Mouse (Mus musculus) large intestine, adult 2 months (tissue): ENCODE results near the gene Wdr54. TPM values are rescaled to one million over a fixed set of nuclear protein-coding genes. Genes with fewer than 3 reads are reported as not detected.
A peak's percentile ranks its signal among the peaks of the same experiment; 100 is the strongest.

Source experiments
- DNase-seq: peaks from one replicate; pipeline ENCODE4 v3.0.0-alpha.2; 2012; ENCODE audit warnings: low read depth, low spot score
- WGBS: fragments of 180-500 bp; shearing (Covaris S2); methylation state at CpG from one replicate; pipeline ENCODE4 v1.1.7; 2018; 5-methylcytosine and 5-hydroxymethylcytosine counted together
- polyA plus RNA-seq: library from polyadenylated mRNA; depleted of rRNA; stranded (reverse); fragments of >200 nt; gene quantifications from 2 replicates; pipeline ENCODE4 v1.2.3, GENCODE M21; 2012; rRNA removed

The Wdr54 gene
- polyA plus RNA-seq, 1 experiment, result 1.8 TPM

DNA sequence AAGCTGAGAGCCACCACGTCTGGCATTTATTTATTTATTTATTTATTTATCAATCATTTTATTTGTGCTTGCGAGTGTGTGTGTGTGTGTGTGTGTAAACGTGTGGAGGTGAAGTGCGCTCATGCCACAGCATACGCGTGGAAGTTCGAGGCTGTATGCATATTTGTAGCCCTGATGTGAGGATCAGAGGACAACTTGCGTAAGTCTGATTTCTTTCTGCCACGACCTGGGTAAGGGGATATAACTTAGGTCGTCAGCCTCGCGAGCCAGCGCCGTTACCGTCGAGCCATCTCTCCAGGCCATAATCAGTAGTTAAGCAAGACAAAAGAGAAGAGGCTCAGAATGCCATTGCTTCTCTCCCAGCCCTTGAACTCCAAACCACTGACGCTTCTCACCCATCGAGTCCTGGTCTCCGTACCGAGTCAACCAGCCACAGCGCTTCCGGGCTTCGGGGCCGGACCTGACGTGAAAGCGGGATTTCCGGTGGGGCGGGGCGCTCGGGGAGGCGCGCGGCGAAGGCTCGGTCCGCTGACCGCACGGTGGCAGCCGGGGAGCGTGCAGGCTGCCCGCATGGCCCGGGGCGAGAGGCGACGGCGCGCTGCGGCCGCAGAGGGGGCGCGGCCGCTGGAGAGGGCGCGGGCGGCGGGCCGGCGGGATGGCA lies 41.1 kb downstream of the Wdr54 start, which contains the start of gene Mogs:
Gene Mogs (plus strand): TSS at position 486 of the 661 bp plus-strand sequence.
- no peak for DNase-seq
- under 1% methylated on average over 57 of the region's 58 CpGs for WGBS

DNA sequence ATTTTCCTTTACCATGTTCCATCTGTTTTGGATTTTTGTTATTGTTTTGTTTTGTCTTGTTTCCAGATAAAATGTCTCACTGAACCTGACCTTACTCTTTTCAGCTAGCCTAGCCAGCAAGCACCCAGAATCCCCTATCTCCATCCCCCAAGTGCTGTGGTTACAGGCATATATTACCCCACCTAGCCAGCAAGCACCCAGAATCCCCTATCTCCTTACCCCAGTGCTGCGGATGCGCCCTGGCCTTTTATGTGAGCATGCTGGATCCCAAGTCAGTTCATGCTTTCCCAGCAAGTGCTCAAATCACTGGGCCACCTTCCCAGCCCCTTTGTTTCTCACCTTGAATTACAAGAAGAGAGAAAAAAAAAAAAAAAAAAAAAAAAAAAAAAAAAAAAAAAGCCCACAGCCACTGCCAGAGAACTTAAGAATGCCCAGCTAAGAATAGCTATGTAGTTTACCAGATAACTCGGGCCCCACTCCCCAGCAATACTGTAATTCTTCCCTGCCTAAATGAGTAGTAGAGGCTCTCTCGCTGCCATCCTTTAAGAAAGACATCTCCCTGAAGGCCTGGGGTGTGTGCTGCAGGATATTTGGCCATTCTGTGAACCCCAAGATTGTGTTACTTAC lies 44.6 kb downstream of the Wdr54 start:
- 84% methylated on average over 4 of the region's 4 CpGs for WGBS
- no peak for DNase-seq

DNA sequence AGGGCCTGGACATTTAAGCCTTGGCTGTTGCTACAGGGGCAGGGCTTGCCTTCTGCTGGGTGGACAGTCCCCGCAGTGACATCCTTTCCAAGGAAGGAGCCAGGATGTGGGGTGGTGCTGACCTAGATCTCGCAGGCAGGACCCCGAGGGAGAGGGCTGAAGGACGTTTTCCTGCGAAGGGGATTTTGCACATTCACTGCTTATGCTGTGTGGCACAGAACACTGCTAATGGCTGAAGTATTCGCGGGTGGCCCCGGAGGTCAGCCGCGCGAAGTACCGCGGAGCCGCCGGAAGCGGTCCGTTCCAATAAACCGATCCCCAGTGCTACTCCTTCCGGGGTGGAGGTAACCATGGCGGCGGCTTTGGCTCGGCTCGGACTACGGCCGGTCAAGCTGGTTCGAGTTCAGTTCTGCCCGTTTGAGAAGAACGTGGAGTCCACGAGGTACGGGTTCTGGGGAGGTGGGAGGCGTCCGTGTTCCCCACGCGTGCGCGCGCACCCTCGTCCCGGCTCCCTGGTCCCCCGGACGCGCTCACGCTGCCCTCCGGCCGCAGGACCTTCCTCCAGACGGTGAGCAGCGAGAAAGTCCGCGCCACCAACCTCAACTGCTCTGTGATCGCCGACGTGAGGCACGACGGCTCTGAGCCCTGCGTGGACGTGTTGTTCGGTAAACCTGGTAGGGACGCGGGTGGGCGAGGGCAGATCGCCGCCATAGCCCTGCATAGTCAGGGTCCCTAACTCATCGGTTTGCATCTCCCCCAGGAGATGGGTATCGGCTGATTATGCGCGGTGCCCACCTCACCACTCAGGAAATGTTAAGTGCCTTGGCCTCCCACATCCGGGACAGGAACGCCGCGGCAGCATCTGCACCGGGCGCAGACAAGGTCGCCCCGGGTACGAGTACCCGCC lies 47.2 kb downstream of the Wdr54 start, which contains the start of gene Mrpl53:
Gene Mrpl53 (plus strand): TSS at position 279 of the 907 bp plus-strand sequence.
- WGBS, result 1% methylated on average over 76 of the region's 76 CpGs
- no peak for DNase-seq

DNA sequence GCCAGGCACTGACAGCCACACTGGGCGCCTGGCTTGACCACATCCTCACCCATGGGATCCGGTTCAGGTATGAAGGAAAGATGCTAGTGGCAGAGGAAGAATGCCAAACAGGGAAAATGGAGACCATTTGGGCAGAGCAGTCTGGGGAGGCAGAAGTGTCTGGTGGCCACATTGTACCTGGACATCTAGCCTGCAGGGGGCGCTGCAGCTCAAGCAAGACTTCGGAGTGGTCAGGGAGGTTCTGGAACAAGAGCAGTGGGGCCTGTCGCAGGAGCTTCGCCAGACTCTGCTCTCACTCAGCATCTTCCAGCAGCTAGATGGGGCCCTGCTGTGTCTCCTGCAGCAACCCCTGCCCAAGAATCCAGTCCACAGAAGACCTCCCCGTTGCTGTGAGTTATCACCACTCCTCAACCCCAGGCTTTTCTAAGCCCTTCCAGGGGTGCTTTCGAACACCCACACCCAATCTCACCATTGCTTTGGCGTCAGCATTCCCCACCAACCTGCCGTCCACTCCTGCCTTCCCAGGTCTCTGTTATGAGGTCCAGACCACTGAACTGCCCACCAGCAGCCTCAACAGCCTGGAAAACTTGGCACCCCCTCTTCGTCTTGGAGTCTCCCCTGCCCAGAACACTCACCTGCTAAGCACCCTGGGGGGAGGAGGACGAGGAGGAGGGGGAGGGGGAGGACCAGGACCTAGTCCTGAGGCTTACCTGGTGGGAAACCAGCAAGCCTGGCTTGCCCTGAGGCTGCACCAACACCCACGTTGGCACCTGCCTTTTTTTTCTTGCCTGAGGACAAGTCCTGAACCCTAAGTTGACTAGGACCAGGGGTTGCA lies 48.4 kb downstream of the Wdr54 start:
- DNase-seq, result no peak
- 41% methylated on average over 13 of the region's 13 CpGs for WGBS

DNA sequence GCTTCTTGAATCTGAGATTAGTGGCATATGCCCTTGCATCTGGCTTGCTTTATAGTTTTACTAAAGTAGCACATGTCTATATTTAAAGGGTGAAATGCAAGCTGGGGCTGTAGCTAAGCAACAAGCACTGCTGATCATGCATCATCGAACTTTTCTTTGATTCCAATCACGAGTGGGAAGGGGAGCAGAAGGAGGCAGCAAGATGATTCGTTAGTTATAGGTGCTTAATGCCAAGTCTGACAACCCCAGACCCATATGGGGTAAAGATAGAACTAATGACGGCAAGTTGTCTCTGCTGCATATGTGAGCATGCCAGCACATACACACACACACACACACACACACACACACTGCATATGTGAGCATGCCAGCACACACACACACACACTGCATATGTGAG lies 52.0 kb downstream of the Wdr54 start:
- no peak for DNase-seq
- WGBS, result 84% methylated on average over 4 of the region's 4 CpGs

DNA sequence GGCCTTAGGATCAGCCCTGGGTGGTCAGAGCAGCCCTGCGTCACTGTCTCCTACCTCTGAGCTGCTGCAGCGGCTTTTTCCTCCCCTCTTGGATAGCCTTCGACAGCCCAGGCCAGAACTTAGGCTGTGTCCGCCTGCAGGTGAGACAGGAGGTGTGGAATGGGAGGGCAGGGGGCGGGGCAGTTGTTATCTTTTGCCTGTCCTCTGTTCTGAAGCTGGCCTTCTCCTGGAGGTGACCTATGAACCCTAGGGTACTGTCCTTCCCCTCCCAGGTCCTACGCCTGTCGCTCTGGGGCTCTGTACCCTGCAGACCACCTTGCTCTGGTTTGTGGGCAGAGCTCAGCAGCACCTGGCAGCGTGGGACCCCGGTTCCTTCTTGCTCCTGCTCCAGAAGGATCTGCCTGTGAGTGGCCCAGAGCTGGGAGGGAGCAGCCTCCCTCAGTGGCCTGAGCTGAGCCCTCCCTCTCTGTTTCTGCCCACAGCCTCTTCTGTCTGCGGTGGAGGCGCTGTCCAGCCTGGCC lies 53.0 kb downstream of the Wdr54 start:
- no peak for DNase-seq
- WGBS, result 65% methylated on average over 11 of the region's 11 CpGs

DNA sequence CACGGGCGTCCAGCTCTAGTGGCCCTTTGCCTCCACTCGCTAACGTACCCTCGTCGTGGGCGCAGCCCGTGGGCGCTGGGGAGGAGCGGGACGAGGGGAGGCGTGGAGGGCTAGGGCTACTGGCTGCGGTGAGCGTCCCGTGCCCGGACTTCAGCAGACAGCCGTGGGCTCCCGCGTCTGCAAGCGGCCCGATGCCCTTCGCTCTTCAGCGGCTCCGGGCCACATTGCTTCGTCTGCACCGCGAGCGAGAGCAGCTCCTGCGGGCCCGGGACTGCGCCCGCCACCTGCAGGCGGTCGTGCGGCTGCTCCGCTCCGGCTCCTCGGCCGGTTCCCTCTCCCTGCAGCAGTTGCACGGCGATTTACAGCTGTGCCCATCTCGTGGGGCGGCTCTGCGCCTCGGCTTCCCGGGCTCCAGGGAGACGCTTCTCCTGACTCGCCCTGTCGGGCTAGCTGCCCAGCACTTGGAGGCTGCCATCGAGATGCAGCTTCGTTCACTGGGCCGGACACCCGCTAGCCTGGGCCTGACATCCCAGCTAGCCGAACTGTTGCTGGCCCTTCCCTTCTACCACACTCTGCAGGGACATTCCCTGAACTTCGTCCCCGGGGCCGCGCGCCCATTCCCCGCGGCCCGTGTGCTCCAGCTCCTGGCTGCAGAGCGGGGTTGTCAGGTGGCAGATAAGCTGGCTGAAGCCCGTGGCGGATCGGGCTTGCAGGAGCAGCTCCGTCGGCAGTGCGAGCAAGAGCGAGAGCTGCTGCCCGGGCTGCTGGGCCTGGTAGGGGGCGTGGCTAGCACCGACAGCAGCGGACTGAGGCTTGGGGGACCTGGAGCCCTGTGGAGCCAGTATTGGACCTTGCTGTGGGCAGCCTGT lies 54.3 kb downstream of the Wdr54 start:
- DNase-seq, result no peak
- under 1% methylated on average over 74 of the region's 74 CpGs for WGBS

DNA sequence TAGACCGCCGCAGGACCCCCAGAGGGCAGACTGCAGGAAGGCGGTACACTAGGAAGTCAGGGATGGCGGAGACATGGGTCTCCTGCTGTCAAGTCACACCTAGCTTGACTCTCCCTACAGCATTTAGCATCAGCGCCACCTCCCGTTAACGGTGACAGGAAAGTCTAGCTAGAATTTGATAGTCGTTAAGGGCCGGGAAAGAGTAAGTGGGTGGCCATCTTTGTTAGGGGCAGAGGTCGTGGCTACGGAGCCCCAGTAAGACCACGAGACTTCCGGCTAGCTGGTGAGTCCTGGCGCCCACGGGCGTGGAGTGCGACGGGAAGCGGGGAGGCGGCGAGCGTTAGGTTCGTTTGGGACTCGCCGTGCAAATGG lies 54.9 kb downstream of the Wdr54 start, which contains the start of the genes Ccdc142 and Gm42688:
Gene Ccdc142 (plus strand): TSS at position 286 of the 372 bp plus-strand sequence.
Gene Gm42688 (plus strand): TSS at position 302 of the 372 bp plus-strand sequence.
- DNase-seq, result peak; percentile 83
- WGBS, result under 1% methylated on average over 25 of the region's 25 CpGs

Other genes starting within 250 kb of the Wdr54 start
- 0.43 and 0.51 TPM in 2 replicates for gene Sema4f, start 216.6 kb downstream of the Wdr54 start, polyA plus RNA-seq
- gene M1ap, start 209.5 kb downstream of the Wdr54 start, polyA plus RNA-seq, result 0.34 and 0.46 TPM in 2 replicates
- 9.8 and 10.5 TPM in 2 replicates for gene Dok1, start 122.9 kb downstream of the Wdr54 start, polyA plus RNA-seq
- 3.1 and 3.9 TPM in 2 replicates for gene Loxl3, start 122.2 kb downstream of the Wdr54 start, polyA plus RNA-seq
- gene Aup1, start 101.9 kb downstream of the Wdr54 start, polyA plus RNA-seq, result 363 and 445 TPM in 2 replicates
- 39.7 and 39.9 TPM in 2 replicates for gene Htra2, start 101.1 kb downstream of the Wdr54 start, polyA plus RNA-seq
- gene Dqx1, start 98.6 kb downstream of the Wdr54 start, polyA plus RNA-seq, result 35.3 and 57.3 TPM in 2 replicates
- gene Tlx2, start 86.1 kb downstream of the Wdr54 start, polyA plus RNA-seq, result 1.9 and 2.4 TPM in 2 replicates
- 16.8 and 19.3 TPM in 2 replicates for gene Pcgf1, start 78.5 kb downstream of the Wdr54 start, polyA plus RNA-seq
- gene Lbx2, start 70.0 kb downstream of the Wdr54 start, polyA plus RNA-seq, result 0.71 and 1.2 TPM in 2 replicates
- 1.6 and 6.5 TPM in 2 replicates for gene Ccdc142, start 54.8 kb downstream of the Wdr54 start, polyA plus RNA-seq
- 3.7 and 5.3 TPM in 2 replicates for gene Gm42688, start 54.8 kb downstream of the Wdr54 start, polyA plus RNA-seq
- gene Mrpl53, start 47.4 kb downstream of the Wdr54 start, polyA plus RNA-seq, result 60.3 and 72.0 TPM in 2 replicates
- gene Mogs, start 40.9 kb downstream of the Wdr54 start, polyA plus RNA-seq, result 63.5 and 67.4 TPM in 2 replicates
- gene Wbp1, start 34.8 kb downstream of the Wdr54 start, polyA plus RNA-seq, result 144 and 172 TPM in 2 replicates
- 14.6 and 15.6 TPM in 2 replicates for gene Ino80b, start 31.0 kb downstream of the Wdr54 start, polyA plus RNA-seq
- gene Rtkn, start 20.9 kb downstream of the Wdr54 start, polyA plus RNA-seq, result 79.9 and 101 TPM in 2 replicates
- gene 1700003E16Rik, start within 50 bp of the Wdr54 start, polyA plus RNA-seq, result 0.10 and 0.25 TPM in 2 replicates
- 82.1 and 103 TPM in 2 replicates for gene Dctn1, start 9.5 kb upstream of the Wdr54 start, polyA plus RNA-seq
- gene Slc4a5, start 63.4 kb upstream of the Wdr54 start, polyA plus RNA-seq, result 0.88 and 4.0 TPM in 2 replicates
- 7.6 and 9.6 TPM in 2 replicates for gene Mthfd2, start 169.5 kb upstream of the Wdr54 start, polyA plus RNA-seq
- gene Mob1a, start 169.6 kb upstream of the Wdr54 start, polyA plus RNA-seq, result 24.2 and 28.6 TPM in 2 replicates
- 13.7 and 17.4 TPM in 2 replicates for gene Bola3, start 192.8 kb upstream of the Wdr54 start, polyA plus RNA-seq